Mouse (Mus musculus): ENCODE measurements around the gene Leng9. TPM values are rescaled to one million over a fixed set of nuclear protein-coding genes. Genes with fewer than 3 reads are reported as not detected.

The Leng9 gene
- polyA plus RNA-seq, 1 experiment: 9.9 TPM

DNA sequence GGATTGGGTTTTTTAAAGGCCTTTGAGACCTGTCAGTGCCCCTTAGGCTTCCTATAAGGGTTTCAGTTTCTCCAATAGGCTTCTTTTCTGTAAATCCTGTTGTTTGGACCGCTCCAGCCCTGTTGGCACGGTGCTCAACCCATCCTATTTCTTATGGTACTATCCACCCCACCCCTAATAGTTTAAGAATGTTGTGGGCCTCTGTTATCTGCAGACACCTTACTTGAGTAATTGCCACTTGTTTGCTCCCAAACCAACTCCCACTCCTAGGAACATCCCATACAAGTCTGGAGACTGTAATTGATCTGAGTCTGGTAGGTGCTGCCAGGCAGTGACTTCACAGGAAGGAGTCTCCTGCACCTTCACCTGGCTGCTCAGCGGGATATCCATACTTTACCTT lies 12.4 kb downstream of the Leng9 start:
- H3K27me3 ChIP-seq (ENCODE audit: control insufficient read depth, insufficient read depth, low read length): no peaks in the 10 kb centered on the region
- TF ChIP-seq CTCF (IDR thresholded peaks at IDR 0.05; ENCODE audit: extremely low read depth, insufficient read depth, insufficient read length, insufficient replicate concordance) (no peak), POLR2A (IDR thresholded peaks at IDR 0.05; ENCODE audit: low read depth, low read length) (no peak)
- H3K27ac ChIP-seq (ENCODE audit: insufficient read depth, low read length): no peak overlapping the region
- H3K4me1 ChIP-seq (ENCODE audit: control insufficient read depth, insufficient read depth, insufficient read length): peaks cover 3% of the 10 kb centered on the region; the same call in 1 of the 2 replicates
- no peak for DNase-seq (ENCODE audit: low read depth in 1 of 2, low spot score in 2 of 2)
- 58% methylated on average over 3 of the region's 3 CpGs for WGBS
- H3K4me3 ChIP-seq (ENCODE audit: extremely low read depth, insufficient read depth, insufficient read length): peak overlapping the region; percentile 89
- peaks cover 29% of the 10 kb centered on the region for H3K36me3 ChIP-seq (ENCODE audit: control insufficient read depth, insufficient read depth, low read length)

DNA sequence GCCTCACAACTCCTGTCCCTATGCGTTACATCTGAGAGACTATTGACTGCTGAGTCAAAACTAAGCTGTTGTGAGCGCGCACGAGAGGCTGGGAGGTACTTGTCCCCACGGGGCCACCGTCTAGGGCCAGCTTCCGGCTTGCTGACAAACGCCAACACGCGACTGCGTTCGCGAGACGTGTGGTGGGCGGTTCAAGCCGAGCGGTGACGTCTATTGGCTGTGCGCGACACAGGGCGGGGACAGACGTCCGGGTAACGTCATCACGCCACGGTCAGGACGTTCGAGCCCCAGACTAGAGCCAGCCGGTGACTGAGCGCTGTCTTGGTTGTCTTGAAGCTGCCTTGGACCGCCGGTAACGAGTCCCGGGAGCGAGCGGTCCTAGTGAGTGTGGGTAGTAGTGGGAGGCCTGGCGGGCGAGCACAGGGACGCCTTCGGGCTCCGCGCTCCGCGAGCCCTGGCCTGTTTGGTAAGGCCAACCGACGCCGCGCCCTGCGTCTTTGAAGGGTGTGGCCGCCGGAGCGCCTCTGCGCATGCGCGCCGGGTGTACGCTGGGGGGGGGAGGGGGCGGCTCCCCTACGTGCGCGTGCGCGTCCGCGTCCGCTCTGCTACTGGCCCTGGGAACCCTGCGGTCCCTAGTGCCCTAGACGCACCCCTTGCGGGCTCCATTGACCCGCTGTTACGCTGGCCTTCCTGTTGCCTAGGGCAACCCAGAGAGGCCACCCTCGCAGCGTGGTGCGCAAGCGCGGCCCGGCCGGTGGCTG lies 13.2 kb downstream of the Leng9 start, which contains the start of gene Leng8:
TSS of gene Leng8 (plus strand) at position 269 of the 761 bp plus-strand sequence.
- Histone ChIP-seq H3K27me3 (ENCODE audit: control insufficient read depth, insufficient read depth, low read length) (no peaks in the 10 kb centered on the region), H3K4me1 (ENCODE audit: control insufficient read depth, insufficient read depth, insufficient read length) (peaks cover 3% of the 10 kb centered on the region; the same call in 1 of the 2 replicates), H3K27ac (ENCODE audit: insufficient read depth, low read length) (peak within 1 kb of the TSS; percentile 98), H3K36me3 (ENCODE audit: control insufficient read depth, insufficient read depth, low read length) (peaks cover 22% of the 10 kb centered on the region), H3K4me3 (ENCODE audit: extremely low read depth, insufficient read depth, insufficient read length) (peak within 1 kb of the TSS; percentile 89)
- DNase-seq (ENCODE audit: low read depth in 1 of 2, low spot score in 2 of 2): peak; percentile 99
- under 1% methylated on average over 69 of the region's 78 CpGs for WGBS
- TF ChIP-seq CTCF (IDR thresholded peaks at IDR 0.05; ENCODE audit: extremely low read depth, insufficient read depth, insufficient read length, insufficient replicate concordance) (no peak), POLR2A (IDR thresholded peaks at IDR 0.05; ENCODE audit: low read depth, low read length) (peak; percentile 95)

DNA sequence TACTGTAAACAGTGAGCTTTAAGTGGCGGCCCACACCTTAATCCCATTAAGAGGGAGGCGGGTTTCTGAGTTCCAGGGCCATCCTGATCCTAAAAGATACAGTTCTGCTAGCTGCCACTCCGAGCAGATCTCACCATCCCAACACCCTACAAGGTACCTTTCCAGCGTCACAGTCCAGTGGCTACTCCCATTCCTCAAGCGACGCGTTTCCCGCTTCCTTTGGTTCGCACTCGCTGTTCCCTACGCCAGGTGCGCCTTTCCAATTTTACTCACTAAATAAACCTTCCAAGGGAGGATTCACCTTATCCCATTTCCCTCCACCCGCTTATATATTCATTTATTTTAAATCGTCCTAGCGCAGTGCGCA lies 13.8 kb downstream of the Leng9 start:
- DNase-seq (ENCODE audit: low read depth in 1 of 2, low spot score in 2 of 2): no peak
- Histone ChIP-seq H3K36me3 (ENCODE audit: control insufficient read depth, insufficient read depth, low read length) (peaks cover 16% of the 10 kb centered on the region), H3K4me1 (ENCODE audit: control insufficient read depth, insufficient read depth, insufficient read length) (peaks cover 3% of the 10 kb centered on the region; the same call in 1 of the 2 replicates), H3K27ac (ENCODE audit: insufficient read depth, low read length) (peak overlapping the region; percentile 39; the same call in 1 of the 2 replicates), H3K4me3 (ENCODE audit: extremely low read depth, insufficient read depth, insufficient read length) (peak overlapping the region; percentile 55), H3K27me3 (ENCODE audit: control insufficient read depth, insufficient read depth, low read length) (no peaks in the 10 kb centered on the region)
- TF ChIP-seq CTCF (IDR thresholded peaks at IDR 0.05; ENCODE audit: extremely low read depth, insufficient read depth, insufficient read length, insufficient replicate concordance) (no peak), POLR2A (IDR thresholded peaks at IDR 0.05; ENCODE audit: low read depth, low read length) (no peak)
- 2% methylated on average over 16 of the region's 16 CpGs for WGBS

DNA sequence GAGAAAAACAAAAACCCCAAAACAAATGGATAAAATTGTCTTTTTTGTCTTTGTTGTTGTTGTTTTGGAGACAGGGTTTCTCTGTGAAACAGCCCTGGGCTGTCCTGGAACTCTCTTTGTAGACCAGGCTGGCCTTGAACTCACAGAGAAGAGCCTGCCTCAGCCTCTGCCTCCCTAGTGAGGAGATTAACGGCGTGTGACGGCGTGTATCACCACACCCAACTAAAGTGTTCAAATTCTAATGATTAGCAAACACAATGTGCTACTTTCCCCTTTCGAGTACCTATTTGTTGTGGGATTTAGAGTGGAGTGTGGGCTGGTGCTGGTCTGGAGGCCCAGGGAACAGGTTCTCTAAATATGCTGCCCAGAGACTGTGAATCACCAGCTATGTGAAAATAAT lies 15.3 kb downstream of the Leng9 start:
- H3K36me3 ChIP-seq (ENCODE audit: control insufficient read depth, insufficient read depth, low read length): peaks cover 10% of the 10 kb centered on the region
- peaks cover 3% of the 10 kb centered on the region; the same call in 1 of the 2 replicates for H3K4me1 ChIP-seq (ENCODE audit: control insufficient read depth, insufficient read depth, insufficient read length)

DNA sequence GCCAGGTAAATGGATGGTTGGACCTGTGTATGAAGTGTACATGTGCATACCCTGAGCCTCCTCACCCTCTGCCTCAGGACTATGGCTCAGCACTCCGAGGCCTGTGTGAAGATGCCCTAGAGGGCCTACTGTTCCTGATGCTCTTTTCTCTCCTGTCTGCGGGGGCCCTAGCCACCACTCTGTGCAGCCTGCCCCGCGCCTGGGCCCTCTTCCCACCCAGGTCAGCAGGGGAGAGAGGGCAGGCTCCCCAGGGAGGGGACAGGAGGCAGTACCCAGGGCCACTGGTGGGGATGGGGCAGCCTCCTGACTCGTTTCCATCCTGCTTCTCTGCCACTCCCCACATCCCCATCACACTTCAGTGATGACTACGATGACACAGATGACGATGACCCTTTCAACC lies 17.2 kb downstream of the Leng9 start:
- Histone ChIP-seq H3K27ac (ENCODE audit: insufficient read depth, low read length) (no peak overlapping the region), H3K27me3 (ENCODE audit: control insufficient read depth, insufficient read depth, low read length) (no peaks in the 10 kb centered on the region), H3K4me1 (ENCODE audit: control insufficient read depth, insufficient read depth, insufficient read length) (peaks cover 3% of the 10 kb centered on the region; the same call in 1 of the 2 replicates), H3K36me3 (ENCODE audit: control insufficient read depth, insufficient read depth, low read length) (no peaks in the 10 kb centered on the region), H3K4me3 (ENCODE audit: extremely low read depth, insufficient read depth, insufficient read length) (no peak overlapping the region)
- 88% methylated on average over 7 of the region's 7 CpGs for WGBS
- TF ChIP-seq POLR2A (IDR thresholded peaks at IDR 0.05; ENCODE audit: low read depth, low read length) (no peak), CTCF (IDR thresholded peaks at IDR 0.05; ENCODE audit: extremely low read depth, insufficient read depth, insufficient read length, insufficient replicate concordance) (no peak)
- no peak for DNase-seq (ENCODE audit: low read depth in 1 of 2, low spot score in 2 of 2)

More for the DNA sequence above, 15.3 kb downstream of the Leng9 start:
- 96% methylated on average over 5 of the region's 5 CpGs for WGBS
- no peak for DNase-seq (ENCODE audit: low read depth in 1 of 2, low spot score in 2 of 2)
- Histone ChIP-seq H3K27ac (ENCODE audit: insufficient read depth, low read length) (no peak overlapping the region), H3K4me3 (ENCODE audit: extremely low read depth, insufficient read depth, insufficient read length) (no peak overlapping the region), H3K27me3 (ENCODE audit: control insufficient read depth, insufficient read depth, low read length) (no peaks in the 10 kb centered on the region)
- TF ChIP-seq POLR2A (IDR thresholded peaks at IDR 0.05; ENCODE audit: low read depth, low read length) (no peak), CTCF (IDR thresholded peaks at IDR 0.05; ENCODE audit: extremely low read depth, insufficient read depth, insufficient read length, insufficient replicate concordance) (no peak)

DNA sequence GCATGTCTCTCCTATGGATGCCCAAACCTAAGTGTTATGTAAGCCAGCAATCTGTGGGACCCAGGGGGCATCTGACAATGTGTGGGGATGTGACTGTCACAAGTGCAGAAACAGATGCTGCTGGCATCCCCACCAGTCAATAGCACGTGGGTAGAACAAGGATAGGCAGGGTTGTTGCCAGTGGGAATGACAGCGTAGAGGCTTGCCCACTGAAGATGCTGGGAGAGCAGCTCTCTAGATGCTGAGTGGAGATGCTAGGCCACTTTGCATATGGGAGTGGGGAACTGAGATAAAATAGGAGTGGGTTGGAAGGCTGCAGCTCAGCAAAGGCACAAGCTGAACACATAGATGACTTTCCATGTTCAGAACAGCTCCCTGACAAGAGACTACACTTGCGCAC lies 17.6 kb downstream of the Leng9 start:
- Histone ChIP-seq H3K4me3 (ENCODE audit: extremely low read depth, insufficient read depth, insufficient read length) (no peak overlapping the region), H3K27ac (ENCODE audit: insufficient read depth, low read length) (no peak overlapping the region), H3K27me3 (ENCODE audit: control insufficient read depth, insufficient read depth, low read length) (no peaks in the 10 kb centered on the region), H3K4me1 (ENCODE audit: control insufficient read depth, insufficient read depth, insufficient read length) (no peaks in the 10 kb centered on the region; the same call in 1 of the 2 replicates), H3K36me3 (ENCODE audit: control insufficient read depth, insufficient read depth, low read length) (no peaks in the 10 kb centered on the region)
- TF ChIP-seq CTCF (IDR thresholded peaks at IDR 0.05; ENCODE audit: extremely low read depth, insufficient read depth, insufficient read length, insufficient replicate concordance) (no peak), POLR2A (IDR thresholded peaks at IDR 0.05; ENCODE audit: low read depth, low read length) (no peak)
- no peak for DNase-seq (ENCODE audit: low read depth in 1 of 2, low spot score in 2 of 2)
- 89% methylated on average over 3 of the region's 3 CpGs for WGBS

DNA sequence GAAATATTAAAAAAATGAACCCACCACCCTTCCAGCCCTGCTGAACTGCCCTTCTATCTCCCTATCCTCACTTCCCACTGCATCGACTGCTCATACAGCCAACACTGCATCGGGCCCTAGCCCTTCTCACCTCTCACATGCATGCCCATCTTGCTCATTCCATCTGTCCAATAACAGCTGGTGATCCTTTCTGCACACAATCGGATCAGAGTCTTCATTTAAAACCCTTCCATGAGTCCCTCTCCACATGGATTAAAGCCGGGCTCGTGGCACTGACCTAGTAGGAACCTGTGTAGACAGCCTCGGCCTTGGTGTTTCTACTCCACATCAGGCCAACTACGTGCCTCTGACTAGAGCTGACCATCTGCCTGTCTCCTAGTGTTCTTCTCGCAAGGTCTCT lies 18.2 kb downstream of the Leng9 start:
- H3K36me3 ChIP-seq (ENCODE audit: control insufficient read depth, insufficient read depth, low read length): no peaks in the 10 kb centered on the region
- no peak for DNase-seq (ENCODE audit: low read depth in 1 of 2, low spot score in 2 of 2)
- 90% methylated on average over 8 of the region's 8 CpGs for WGBS
- TF ChIP-seq POLR2A (IDR thresholded peaks at IDR 0.05; ENCODE audit: low read depth, low read length) (no peak), CTCF (IDR thresholded peaks at IDR 0.05; ENCODE audit: extremely low read depth, insufficient read depth, insufficient read length, insufficient replicate concordance) (no peak)
- no peaks in the 10 kb centered on the region; the same call in 1 of the 2 replicates for H3K27me3 ChIP-seq (ENCODE audit: control insufficient read depth, insufficient read depth, low read length)
- H3K4me1 ChIP-seq (ENCODE audit: control insufficient read depth, insufficient read depth, insufficient read length): no peaks in the 10 kb centered on the region; the same call in 1 of the 2 replicates
- H3K27ac ChIP-seq (ENCODE audit: insufficient read depth, low read length): no peak overlapping the region
- H3K4me3 ChIP-seq (ENCODE audit: extremely low read depth, insufficient read depth, insufficient read length): no peak overlapping the region
